Mouse (Mus musculus) retina, adult 2 months (tissue): ENCODE data around the gene Phlda1.

ENCODE experiments used
- DNase-seq: peaks from one replicate; pipeline ENCODE4 v3.0.0-alpha.2; 2012; ENCODE audit warnings: low read depth, low spot score

The Phlda1 gene

DNA sequence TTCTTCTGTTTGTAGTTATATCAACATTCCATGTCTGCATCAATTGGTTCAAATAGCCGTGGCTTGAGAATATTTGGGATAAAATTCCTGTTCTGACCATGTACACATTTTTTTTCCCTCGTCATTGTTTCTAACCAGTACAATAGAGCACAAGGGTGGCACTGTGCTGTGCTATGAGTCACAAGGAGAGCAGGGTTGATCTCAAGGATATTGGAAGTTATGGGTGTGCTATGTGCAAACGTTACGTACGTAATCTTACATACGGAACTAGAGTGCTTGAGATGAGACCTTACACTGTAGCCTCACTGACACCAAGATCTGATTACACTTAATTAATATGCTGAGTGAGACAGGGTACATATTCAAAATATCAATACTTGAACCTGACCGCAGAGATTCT lies 21.5 kb downstream of the Phlda1 start:
- no peak for DNase-seq

DNA sequence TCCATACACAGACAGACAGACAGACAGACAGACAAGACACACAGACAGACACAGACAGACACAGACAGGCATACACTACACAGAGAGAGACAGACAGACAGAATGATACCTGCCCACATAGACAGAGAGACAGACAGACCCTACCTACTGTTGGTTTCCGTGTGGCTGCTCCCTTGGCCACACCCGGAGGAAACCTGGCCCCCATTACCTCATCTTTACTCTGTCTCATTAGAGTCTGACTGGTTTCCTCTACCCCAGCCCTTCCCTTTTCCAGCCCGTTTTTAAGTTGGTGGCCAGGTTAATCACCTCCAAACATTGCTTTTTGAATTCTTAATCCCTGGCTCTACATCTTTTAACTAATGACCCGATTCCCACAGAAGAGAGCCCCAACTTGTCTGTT lies 22.2 kb downstream of the Phlda1 start:
- no peak for DNase-seq

DNA sequence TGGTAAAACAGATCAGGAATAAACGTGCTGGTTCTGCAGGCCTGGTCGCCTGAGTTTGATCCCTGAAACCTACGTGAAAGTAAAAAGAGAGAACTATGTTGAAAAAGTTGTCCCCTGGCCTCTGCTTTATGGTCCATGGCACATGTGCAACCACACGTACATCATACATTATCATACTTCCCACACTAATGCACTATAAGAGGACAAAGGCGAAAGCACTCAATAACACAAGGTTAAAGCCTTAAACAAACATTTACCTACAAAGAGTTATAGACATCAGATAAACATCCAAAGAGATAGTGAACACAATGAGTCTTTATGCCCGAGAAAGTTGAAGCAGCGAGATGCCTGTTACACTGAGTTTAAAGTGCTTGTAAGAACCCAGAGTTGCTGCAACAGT lies 24.3 kb downstream of the Phlda1 start:
- no peak for DNase-seq

DNA sequence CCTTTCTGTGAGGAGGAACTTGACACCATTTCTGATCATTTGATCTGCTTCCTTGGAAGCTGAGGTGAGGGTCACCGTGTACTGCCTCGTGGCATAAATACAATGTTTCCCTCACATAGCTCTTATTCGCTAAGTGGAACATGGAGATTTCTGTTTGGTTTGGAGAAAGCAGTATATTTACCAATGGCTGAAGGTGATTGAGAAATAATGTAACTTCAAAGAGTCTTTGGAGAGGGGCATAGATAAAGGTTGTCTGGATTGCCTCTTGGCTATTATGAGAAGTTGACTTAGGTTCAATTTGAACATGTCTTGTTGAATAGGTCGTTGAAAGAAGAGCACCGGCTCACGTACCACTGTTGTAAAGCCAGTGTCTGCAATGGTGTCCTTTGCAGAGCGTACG lies 28.6 kb downstream of the Phlda1 start:
- no peak for DNase-seq

DNA sequence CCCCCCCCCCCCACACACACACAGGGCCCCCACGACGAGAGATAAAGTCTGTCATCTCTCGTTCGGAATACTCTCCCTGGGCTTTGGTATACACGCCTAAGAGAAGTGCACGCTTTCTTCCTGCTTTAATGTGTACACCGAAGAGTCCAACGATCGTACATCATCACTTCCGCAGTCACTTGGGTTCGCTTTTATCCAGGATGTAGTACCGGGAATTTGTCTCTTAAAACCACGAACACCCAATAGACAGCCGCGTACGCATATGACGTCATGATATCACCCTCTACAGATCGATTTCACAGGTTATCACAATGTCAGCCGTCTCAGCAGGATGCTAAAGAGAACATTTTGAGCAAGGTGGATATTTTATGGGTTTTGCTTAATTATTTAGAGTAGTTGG lies 31.3 kb downstream of the Phlda1 start:
- DNase-seq: no peak

DNA sequence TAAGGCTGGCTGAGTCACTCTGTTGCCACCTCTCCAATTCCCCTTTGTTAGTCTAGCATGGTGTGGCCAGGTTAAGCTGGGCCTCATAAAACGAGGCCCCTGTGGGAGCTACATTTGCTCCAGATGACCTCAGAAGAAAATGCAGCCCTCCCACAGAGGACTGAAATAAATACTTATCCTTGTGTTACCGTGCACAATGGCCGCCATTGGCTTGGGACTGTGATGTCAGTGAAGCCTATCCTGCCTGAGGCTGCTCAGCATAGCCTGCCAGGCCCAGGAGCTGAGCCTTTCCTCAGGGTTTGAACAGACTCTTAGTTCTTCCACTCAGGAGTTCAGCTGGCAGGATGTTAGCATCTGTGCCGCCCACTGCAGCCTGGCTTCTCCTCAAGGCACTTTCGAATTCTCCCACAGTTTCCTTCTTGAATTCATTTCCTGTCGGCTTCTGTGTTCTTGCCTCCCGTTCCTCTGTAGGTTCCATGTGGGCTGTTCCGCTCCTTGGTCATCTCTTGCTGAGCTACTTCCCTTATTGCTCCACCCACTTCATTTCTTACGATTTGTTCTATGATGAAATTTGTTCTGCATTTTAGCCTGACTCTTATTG lies 33.7 kb downstream of the Phlda1 start:
- no peak for DNase-seq

DNA sequence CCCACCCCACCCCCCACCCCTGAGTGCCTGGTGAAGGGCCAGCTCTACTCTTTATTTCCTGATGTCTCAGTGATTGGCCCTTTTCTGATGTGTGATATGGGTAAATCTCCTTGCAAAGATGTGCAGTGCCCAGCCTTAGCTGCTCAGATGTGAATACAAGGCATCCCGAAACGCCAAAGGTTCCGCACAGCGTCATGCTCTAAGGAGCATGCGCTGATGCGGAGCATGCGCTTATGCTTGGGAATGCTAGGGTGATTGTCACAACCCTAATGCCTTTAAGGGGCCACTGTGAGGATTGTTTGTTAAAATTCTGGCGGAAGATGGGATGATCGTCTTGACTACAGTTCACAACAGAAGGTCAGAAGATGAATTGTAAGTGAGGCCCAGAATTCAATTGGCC lies 34.6 kb downstream of the Phlda1 start:
- no peak for DNase-seq

DNA sequence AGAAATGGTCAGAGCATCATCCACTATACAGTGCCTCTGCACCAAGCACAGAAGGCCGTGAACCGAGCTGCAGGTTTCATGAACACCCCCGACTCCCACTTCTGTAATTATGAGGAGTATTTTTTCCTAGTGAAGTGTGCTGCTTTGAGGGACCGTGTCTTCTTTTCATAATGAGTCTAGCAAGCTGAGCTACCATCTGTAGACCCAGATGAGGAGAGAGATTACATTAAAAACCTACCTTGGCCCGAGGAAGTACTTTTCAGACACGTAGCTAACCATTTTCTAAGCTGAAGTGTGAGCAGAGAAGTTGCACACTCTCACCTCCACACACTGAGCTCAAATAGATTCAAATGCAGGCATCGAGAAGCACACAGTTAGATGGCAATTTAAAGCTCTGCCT lies 37.0 kb downstream of the Phlda1 start:
- no peak for DNase-seq

DNA sequence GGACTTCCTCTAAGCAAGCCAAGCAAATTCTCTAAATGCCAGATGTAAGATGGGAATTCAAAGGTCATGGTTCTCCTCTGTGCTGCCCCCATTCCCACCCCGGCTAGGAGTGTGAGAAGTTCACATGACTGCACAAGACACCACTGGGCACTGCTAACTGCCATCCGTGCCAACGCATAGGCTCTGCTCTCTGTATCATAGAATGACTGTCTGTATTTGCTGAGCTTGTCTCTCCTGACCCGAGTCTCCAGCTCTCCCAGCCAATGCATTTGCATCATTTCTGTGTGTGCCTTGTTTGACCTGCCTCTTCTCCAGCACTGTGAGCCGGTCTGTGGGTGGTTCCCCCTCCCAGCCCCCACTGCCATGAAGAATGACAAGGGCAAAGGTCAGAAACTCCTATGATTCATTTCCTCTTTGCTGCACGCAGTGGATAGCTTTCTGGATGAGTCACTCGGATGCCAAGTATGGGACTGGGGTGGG lies 37.7 kb downstream of the Phlda1 start:
- no peak for DNase-seq

DNA sequence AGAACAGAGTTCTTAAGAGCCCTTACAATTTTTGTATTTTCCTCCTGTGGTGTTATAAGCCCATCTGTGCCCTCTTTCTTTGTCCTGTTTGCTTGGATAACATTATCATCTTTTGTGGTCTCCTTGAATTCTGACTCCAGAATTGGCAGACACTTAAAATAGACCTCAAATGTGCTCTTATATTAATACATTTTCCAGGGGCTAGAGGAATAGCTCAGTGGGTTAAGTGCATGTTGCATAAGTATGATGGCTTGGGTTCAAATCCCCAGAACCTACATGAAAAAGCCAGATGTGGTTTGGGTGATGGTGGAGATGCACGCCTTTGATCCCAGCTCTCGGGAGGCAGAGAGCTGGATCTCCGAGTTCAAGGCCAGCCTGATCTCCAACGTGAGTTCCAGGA lies 38.2 kb downstream of the Phlda1 start:
- no peak for DNase-seq

DNA sequence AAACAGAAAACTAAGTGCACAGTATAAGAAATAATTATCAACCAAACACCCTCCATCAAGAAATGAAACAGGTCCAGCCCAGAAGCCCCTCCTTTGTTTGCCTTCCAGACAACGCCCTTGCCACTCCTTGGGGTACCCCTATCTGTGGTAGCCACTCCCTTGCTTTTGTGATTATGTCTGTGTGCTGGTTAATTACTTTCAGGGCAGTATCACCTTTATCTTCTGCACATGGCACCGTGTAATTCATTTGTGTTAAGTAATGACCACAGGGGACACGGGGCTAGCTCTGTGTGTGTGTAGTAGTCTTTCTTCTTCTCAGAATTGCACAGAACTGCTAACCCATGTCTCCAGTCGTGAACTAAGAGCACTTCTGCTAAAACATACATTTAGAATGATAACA lies 39.6 kb downstream of the Phlda1 start:
- DNase-seq: no peak

DNA sequence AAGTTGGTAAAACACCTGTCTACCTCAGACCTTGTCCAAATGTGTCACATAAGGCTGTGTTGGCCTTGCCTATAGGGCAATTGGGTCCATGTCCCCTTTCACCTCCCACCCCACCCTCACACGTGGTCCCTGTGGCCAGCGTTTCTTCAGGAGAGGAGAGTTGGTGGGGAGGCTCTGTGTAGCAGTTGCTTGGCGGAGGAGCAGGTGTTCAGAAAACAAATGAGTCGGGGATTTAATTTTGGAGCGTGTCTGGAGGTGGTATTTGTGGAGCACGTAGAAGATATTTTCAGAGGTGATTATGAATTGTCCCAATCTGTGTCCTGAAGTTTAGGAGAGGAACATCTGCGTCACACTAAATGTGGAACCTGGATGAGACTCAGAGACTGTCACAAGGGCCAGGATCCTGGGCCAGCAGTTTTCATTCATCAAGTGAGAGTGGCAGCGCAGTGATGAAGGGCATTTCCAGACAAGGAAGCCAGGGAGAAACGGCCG lies 41.8 kb downstream of the Phlda1 start:
- DNase-seq: no peak

DNA sequence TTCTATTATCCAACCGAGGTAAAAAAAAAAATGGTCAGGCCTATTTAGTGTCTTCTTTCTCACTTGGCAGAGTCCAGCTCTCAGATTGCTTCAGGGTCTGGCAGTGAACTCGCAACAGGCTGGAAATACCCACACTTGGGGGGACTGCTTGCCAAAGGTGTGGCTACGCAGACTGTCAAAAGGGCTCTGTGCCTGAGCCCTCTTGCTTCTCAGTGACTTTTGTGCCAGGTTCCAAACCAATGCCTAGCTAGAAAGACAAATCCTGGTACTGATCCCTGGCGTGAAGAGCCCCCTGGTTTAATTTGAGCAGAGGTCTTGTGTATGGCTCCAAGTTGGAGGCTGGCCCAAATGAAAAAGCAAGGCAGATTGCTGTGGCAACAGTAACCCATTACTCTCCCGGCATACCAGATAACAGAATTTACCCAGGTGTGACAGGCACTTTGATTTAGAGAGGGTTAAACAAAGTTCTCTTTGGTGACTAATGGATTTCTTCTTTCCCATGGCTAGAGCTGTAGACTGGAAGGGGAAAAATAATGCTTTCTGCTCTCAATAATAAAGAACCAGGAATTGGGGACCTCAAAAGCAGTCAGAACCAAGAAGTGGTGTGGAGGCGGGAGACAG lies 44.1 kb downstream of the Phlda1 start:
- DNase-seq: no peak

DNA sequence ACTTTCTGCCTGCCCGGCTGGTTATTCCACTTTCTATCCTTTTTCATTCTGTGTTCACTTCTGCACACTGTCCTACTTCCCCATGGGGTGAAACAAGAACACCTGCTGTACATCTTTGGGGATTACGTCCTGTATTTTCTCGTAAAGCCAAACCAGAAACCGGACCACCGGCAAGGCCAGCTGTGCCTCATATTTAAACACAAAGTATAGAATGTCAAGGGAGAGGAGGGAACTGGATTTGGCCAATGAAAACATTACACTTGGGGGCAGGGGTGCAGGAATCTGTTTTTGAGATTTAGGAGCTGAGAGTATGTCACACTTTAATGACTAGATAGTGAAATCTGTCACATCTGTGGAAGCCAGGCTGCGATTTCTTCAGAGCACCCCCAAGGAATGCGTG lies 47.6 kb downstream of the Phlda1 start:
- DNase-seq: no peak

DNA sequence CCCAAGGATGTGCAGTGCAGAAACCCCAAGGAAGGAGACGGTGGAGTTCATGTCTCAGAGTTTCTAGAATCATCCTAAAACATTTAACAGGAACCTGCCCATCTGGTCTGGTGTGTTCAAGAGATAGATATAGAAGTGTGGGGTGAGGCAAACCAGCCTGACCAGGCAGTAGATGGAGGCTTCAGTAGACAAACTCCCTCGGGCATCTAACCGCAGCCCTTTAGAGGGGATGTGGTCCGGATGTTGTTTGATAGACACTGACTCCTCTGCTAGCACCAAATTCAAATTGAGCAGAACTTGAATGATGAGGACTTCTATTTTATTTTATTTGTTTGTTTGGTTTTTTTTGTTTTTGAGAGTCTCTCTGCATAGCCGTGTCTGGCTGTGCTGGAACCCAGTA lies 48.6 kb downstream of the Phlda1 start:
- no peak for DNase-seq

DNA sequence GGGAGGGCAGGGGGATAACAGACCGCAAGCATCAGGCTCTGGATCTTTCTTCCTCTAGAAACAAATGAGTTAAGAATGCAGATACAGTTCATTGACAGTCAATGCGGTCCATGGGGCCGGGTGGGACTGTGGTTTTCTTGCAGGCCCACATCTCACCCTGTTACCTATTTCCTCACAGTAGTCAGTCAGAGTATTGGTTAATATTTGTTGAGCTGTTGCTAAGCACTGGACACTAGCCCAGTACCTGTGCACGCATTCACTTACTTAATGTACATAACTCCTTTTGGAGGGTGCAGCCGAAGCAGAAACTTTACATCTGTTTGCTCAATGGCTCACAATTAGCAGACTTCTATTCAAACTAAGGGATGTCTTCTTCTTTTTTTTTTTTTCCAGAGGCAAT lies 52.1 kb downstream of the Phlda1 start:
- DNase-seq: no peak
